Mouse (Mus musculus) limb, embryonic 14.5 days (tissue): ENCODE data around the gene Rasgrf2. TPM values are rescaled to one million over a fixed set of nuclear protein-coding genes. Genes with fewer than 3 reads are reported as not detected.

Experiments
- ATAC-seq: fragments of 200-750 bp; cut with Nextera tagmentation; 2 replicates; pipeline ENCODE4 v1.8.0; 2017; ENCODE audit warnings: low read depth, moderate number of reproducible peaks, moderate TSS enrichment; ENCODE audit not compliant: low FRiP score
- DNase-seq: peaks from one replicate; pipeline ENCODE4 v3.0.0-alpha.2; 2015; ENCODE audit warnings: low spot score
- H3K27ac ChIP-seq: fragments of 300-500 bp; sonication (generic); replicated peaks from 2 replicates; pipeline ENCODE4 v1.5.1; 2014; ENCODE audit warnings: low read depth, mild to moderate bottlenecking, low read length, moderate library complexity, mixed read lengths
- H3K27me3 ChIP-seq: fragments of 300-500 bp; sonication (generic); 2 replicates; pipeline ENCODE4 v1.6.1; 2014; ENCODE audit warnings: low read length, mixed read lengths; ENCODE audit not compliant: control insufficient read depth, insufficient read depth
- H3K36me3 ChIP-seq: fragments of 300-500 bp; sonication (generic); 2 replicates; pipeline ENCODE4 v1.6.1; 2014; ENCODE audit warnings: mild to moderate bottlenecking, low read length, moderate library complexity, mixed read lengths; ENCODE audit not compliant: control insufficient read depth, insufficient read depth
- H3K4me1 ChIP-seq: fragments of 300-500 bp; sonication (generic); 2 replicates; pipeline ENCODE4 v1.6.1; 2014; ENCODE audit warnings: antibody characterized with exemption, low read length, mixed read lengths; ENCODE audit not compliant: control insufficient read depth, insufficient read depth
- H3K4me2 ChIP-seq: fragments of 300-500 bp; sonication (generic); replicated peaks from 2 replicates; pipeline ENCODE4 v1.6.1; 2014; ENCODE audit warnings: low read depth, mild to moderate bottlenecking, low read length, moderate library complexity; ENCODE audit not compliant: severe bottlenecking
- H3K4me3 ChIP-seq: fragments of 300-500 bp; sonication (generic); replicated peaks from 2 replicates; pipeline ENCODE4 v1.5.1; 2014; ENCODE audit warnings: low read length
- H3K9ac ChIP-seq: fragments of 300-500 bp; sonication (generic); 2 replicates; pipeline ENCODE4 v1.6.1; 2014; ENCODE audit warnings: mild to moderate bottlenecking, low read depth, low read length, moderate library complexity; ENCODE audit not compliant: severe bottlenecking
- H3K9me3 ChIP-seq: fragments of 300-500 bp; sonication (generic); 2 replicates; pipeline ENCODE4 v1.6.1; 2016; ENCODE audit warnings: low read length; ENCODE audit not compliant: control insufficient read depth
- POLR2A ChIP-seq: fragments of 200-500 bp; IDR thresholded peaks from 2 replicates; pipeline ENCODE4 v1.8.0; 2012; ENCODE audit warnings: inconsistent platforms, mild to moderate bottlenecking, moderate library complexity, borderline replicate concordance; ENCODE audit not compliant: insufficient read depth, insufficient read length; ENCODE audit errors: extremely low read depth
- WGBS: fragments of 180-500 bp; shearing (Covaris S2); extraction: QIAGEN DNeasy Blood & Tissue Kit; methylation state at CpG from one replicate; pipeline ENCODE4 v1.1.7; 2014; 5-methylcytosine and 5-hydroxymethylcytosine counted together
- polyA plus RNA-seq, 2 experiments: library from polyadenylated mRNA; depleted of rRNA in 1 of 2; stranded (reverse) in 1 of 2; unstranded in 1 of 2; fragments of >200 nt; fragmentation: Nextera tagmentation in 1 of 2; extraction: Ambion mirVana in 1 of 2; gene quantifications; 2 replicates each; pipeline versions ENCODE4 v1.2.1 to v1.2.3; 2012 to 2014

Rasgrf2 gene
- polyA plus RNA-seq, 2 experiments = 0.18 to 0.57 TPM

GRCm38 (mm10) chr13:92130994-92131383 is 467 bp downstream of the Rasgrf2 start:
- Histone ChIP-seq H3K27ac (no peak overlapping the region), H3K9ac (peak overlapping the region; percentile 51), H3K36me3 (no peaks in the 10 kb centered on the region), H3K4me1 (no peaks in the 10 kb centered on the region), H3K27me3 (peaks cover 21% of the 10 kb centered on the region), H3K9me3 (no peaks in the 10 kb centered on the region), H3K4me2 (peak overlapping the region; percentile 97), H3K4me3 (peak overlapping the region; percentile 55)
- no peak for TF ChIP-seq POLR2A
- no peak for DNase-seq
- peak; percentile 37; the same call in 1 of the 2 replicates for ATAC-seq
- 14% methylated on average over 19 of the region's 22 CpGs for WGBS

- H3K27ac ChIP-seq = no peak overlapping the region
- no peaks in the 10 kb centered on the region for H3K4me1 ChIP-seq
- DNase-seq (no peak), ATAC-seq (no peak)
- no peak overlapping the region for H3K4me2 ChIP-seq
- no peak for TF ChIP-seq POLR2A
- H3K9me3 ChIP-seq = no peaks in the 10 kb centered on the region
- H3K4me3 ChIP-seq = no peak overlapping the region
- WGBS = 75% methylated on average over 4 of the region's 4 CpGs
- peaks cover 21% of the 10 kb centered on the region for H3K27me3 ChIP-seq
- H3K9ac ChIP-seq = no peak overlapping the region
- H3K36me3 ChIP-seq = no peaks in the 10 kb centered on the region
These were observed 1.6 kb downstream of the Rasgrf2 start for GRCm38 (mm10) chr13:92129877-92130276.

- Histone ChIP-seq H3K4me2 (no peak overlapping the region), H3K27ac (no peak overlapping the region), H3K4me1 (no peaks in the 10 kb centered on the region), H3K36me3 (no peaks in the 10 kb centered on the region), H3K9ac (no peak overlapping the region), H3K27me3 (peaks cover 3% of the 10 kb centered on the region), H3K9me3 (no peaks in the 10 kb centered on the region), H3K4me3 (no peak overlapping the region)
- DNase-seq (no peak), ATAC-seq (no peak)
- no peak for TF ChIP-seq POLR2A
- 87% methylated on average over 5 of the region's 5 CpGs for WGBS
These were observed 5.6 kb downstream of the Rasgrf2 start for GRCm38 (mm10) chr13:92125902-92126301.

GRCm38 (mm10) chr13:92119623-92120022 is 11.8 kb downstream of the Rasgrf2 start:
- DNase-seq (no peak), ATAC-seq (no peak)
- 58% methylated on average over 5 of the region's 5 CpGs for WGBS
- Histone ChIP-seq H3K9me3 (no peaks in the 10 kb centered on the region), H3K9ac (no peak overlapping the region), H3K27ac (no peak overlapping the region), H3K4me3 (no peak overlapping the region), H3K4me2 (no peak overlapping the region), H3K36me3 (no peaks in the 10 kb centered on the region), H3K27me3 (no peaks in the 10 kb centered on the region), H3K4me1 (no peaks in the 10 kb centered on the region)
- TF ChIP-seq POLR2A = no peak

GRCm38 (mm10) chr13:92114076-92114475 is 17.4 kb downstream of the Rasgrf2 start:
- no peaks in the 10 kb centered on the region for H3K9me3 ChIP-seq
- ATAC-seq (no peak), DNase-seq (no peak)
- no peaks in the 10 kb centered on the region for H3K4me1 ChIP-seq
- H3K4me3 ChIP-seq = no peak overlapping the region
- no peak overlapping the region for H3K4me2 ChIP-seq
- no peaks in the 10 kb centered on the region for H3K36me3 ChIP-seq
- no peaks in the 10 kb centered on the region for H3K27me3 ChIP-seq
- no peak for TF ChIP-seq POLR2A
- no peak overlapping the region for H3K9ac ChIP-seq
- H3K27ac ChIP-seq = no peak overlapping the region
- 80% methylated on average over 3 of the region's 3 CpGs for WGBS

- WGBS = 61% methylated on average over 4 of the region's 4 CpGs
- Histone ChIP-seq H3K4me3 (no peak overlapping the region), H3K9ac (no peak overlapping the region), H3K9me3 (no peaks in the 10 kb centered on the region), H3K27me3 (no peaks in the 10 kb centered on the region), H3K36me3 (no peaks in the 10 kb centered on the region), H3K4me2 (no peak overlapping the region), H3K4me1 (no peaks in the 10 kb centered on the region), H3K27ac (no peak overlapping the region)
- ATAC-seq (no peak), DNase-seq (no peak)
- no peak for TF ChIP-seq POLR2A
These were observed 23.2 kb downstream of the Rasgrf2 start for GRCm38 (mm10) chr13:92108237-92108636.
